Mouse (Mus musculus) adrenal gland, adult 10 weeks (tissue): ENCODE data around the gene Apbb1ip. TPM values are rescaled to one million over a fixed set of nuclear protein-coding genes. Genes with fewer than 3 reads are reported as not detected.

Source experiments
- polyA plus RNA-seq: library from polyadenylated mRNA; stranded (reverse); fragments of 350-450 nt; fragmentation: Illumina TruSeq; extraction: RNeasy Lipid Tissue Mini Kit (QIAGEN cat#74804); gene quantifications from one replicate; pipeline ENCODE4 v1.2.3, GENCODE M21; 2014; ENCODE audit warnings: low read depth, low replicate concordance

The Apbb1ip gene
- polyA plus RNA-seq, result 9.2 TPM

GRCm38 (mm10) chr2:22773549-22774180 is at the start of gene Apbb1ip:
Gene Apbb1ip, plus strand, starts transcription at chr2:22774094.

DNA sequence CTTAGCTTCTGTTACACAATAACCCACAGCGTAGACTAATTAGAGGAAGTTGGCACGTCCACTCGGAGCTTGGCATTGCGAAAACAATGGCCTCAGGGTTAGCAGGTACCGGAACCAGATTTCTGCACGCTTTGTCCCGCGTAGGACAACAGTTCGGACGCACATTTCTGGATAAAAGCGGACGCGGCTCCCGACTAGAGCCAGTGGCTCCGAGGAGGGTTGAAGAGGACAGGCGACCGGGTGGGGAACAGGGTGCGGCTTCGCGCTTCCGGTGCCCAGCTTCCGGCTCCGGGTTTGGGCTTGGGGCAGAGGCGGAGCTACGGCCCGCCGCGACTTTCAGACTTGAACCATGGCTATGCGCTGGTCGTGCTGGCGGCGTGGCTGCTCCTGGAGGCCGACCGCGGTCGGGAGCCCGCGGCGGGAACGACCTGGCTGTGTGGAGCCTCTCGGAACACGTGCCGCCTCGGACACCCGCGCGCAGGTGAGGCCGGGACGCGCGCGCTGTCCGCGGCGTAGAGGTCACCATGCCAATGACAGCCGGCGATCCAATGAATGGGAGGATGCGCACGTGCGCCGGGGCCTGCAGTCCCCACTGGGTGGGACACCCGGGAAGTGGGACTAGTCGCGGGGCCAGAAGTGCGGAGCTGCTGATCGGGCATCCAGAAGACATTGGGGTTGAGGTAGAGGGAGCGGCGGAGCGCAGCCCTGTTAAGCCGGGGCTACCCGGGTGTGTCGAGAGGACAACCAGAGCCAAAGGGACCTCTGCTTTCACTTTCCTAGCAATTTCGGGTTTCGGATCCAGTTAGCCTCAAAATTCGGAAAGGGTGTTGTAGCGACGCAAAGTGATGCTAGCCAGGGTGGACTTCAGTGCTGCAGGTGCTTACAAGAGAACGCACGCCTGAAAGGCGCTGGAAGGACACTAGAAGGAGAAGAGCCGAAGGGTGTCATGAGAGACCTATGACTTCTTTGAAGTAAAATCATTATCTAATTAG is 121.7 kb downstream of the Apbb1ip start, which contains the start of gene Pdss1:
Pdss1 (plus strand) TSS at position 241 of the 992 bp plus-strand sequence.

Other genes starting within 250 kb of the Apbb1ip start
- not detected for gene Gad2, start 151.9 kb upstream of the Apbb1ip start, polyA plus RNA-seq
- gene Pdss1, start 121.4 kb downstream of the Apbb1ip start, polyA plus RNA-seq, result 19.1 TPM